Mouse (Mus musculus) layer of hippocampus, adult 11-12 months (tissue): ENCODE results near the gene Smg5.
A peak's percentile ranks its signal among the peaks of the same experiment; 100 is the strongest.
"Not testable (repeated sequence)": the region's sequence is repeated elsewhere in the genome, so short reads cannot be mapped to it uniquely, and the experiment has no call there.

ENCODE experiments used
- DNase-seq: peaks from one replicate; pipeline ENCODE4 v3.0.0; 2022; ENCODE audit warnings: low spot score

The Smg5 gene

GRCm38 (mm10) chr3:88354396-88355165 lies 18.5 kb downstream of the Smg5 start:
- no peak for DNase-seq

DNA sequence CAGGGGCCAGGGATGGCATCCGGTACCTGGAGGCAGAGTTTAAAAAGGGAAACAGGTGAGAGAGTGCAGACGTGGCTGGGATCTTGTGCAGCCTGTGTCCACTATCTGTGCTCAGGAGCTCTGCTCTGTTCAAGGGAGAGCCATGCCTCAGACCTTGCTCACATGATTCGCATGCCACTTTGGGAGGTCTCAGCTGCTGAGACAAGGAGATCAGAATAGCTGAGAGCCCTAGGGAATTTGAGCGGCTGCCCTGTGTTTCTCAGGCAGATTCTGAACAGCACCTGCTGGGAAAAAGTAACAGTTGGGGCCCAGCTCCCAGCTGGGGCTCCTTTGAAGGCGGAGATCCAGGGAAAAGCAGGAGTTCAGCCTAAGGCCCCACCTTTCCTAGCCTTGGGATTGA lies 23.5 kb downstream of the Smg5 start:
- DNase-seq: no peak

- DNase-seq: no peak
These were observed 23.9 kb downstream of the Smg5 start for GRCm38 (mm10) chr3:88359989-88360388.

- DNase-seq: no peak
These were observed 25.0 kb downstream of the Smg5 start for GRCm38 (mm10) chr3:88361096-88361495.

GRCm38 (mm10) chr3:88361612-88362313 lies 25.7 kb downstream of the Smg5 start:
- peak; percentile 40 for DNase-seq

- peak; percentile 64 for DNase-seq
These were observed 27.6 kb downstream of the Smg5 start for GRCm38 (mm10) chr3:88363700-88364099.

DNA sequence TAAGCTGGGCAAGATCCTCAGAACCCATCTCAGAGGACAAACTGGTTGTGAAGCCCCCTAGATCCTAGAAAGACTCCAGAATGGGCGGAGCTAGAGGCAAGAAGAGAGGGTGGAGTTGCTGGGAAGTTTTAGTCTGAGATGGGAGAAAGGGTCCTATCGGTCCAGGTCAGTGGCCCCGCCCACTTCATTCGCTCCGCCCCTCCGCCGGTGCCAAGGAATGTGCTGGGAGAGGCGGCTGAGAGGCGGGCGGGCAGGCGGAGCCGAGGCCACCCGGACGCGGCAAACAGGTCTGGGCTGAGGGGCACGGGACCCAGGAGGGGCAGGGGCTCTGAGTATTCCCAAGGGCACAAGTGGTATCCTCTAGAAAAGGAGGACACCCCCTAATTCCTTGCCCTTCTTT lies 28.3 kb downstream of the Smg5 start, which contains the start of gene Paqr6:
Paqr6 (plus strand) TSS at position 248 of the 400 bp plus-strand sequence.
- peak; percentile 53 for DNase-seq

DNA sequence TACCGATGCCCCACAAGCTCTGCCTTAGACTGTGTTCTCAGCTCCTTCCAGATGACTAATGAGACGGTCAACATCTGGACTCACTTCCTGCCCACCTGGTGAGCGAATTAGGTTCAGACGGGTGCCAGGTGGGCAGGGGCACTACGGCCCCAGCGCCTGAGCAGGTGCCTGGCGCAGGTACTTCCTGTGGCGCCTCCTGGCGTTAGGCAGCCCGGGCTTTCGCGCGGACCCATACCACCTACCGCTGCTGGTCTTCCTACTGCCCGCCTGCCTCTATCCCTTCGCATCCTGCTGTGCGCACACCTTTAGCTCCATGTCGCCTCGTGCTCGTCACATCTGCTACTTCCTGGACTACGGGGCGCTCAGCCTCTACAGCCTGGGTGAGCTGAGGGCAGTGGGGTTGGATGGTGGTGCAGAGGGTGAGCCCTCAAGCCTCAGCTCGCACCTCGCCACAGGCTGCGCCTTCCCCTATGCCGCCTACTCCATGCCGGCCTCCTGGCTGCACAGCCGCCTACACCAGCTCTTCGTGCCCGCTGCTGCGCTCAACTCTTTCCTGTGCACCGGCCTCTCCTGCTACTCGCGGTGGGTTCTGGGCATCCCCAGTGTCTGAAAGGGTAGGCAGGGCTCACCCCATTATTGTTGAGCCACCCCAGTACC lies 29.8 kb downstream of the Smg5 start:
- DNase-seq: no peak

DNA sequence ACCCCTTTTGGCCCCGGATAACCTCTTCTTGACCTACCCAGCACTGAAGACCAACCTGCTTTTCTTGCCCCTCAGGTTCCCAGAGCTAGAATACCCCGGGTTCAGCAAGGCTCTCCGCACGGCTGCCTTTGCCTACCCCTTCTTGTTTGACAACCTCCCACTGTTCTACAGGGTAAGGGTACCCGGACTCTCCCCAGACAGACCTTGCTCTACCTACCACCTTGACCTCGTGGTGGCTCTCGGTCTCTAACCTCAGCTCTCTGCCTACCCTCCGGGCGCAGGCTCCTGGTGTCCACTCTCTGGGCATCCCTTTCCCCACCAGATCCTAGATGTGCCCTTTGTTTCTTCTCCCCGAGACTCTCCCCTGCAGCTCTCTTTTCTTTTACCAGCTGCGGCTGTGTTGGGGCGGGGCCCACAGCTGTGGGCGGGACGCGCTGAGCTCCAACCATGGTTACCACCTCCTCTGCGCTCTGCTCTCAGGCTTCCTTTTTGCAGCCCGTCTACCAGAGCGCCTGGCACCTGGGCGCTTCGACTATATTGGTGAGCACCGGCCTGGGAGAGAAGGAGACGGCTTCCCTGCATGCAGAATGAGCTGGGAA lies 30.9 kb downstream of the Smg5 start:
- peak; percentile 64 for DNase-seq

GRCm38 (mm10) chr3:88367517-88367916 lies 31.5 kb downstream of the Smg5 start:
- not testable (repeated sequence) for DNase-seq

GRCm38 (mm10) chr3:88368511-88368910 lies 32.5 kb downstream of the Smg5 start:
- DNase-seq: not testable (repeated sequence)

DNA sequence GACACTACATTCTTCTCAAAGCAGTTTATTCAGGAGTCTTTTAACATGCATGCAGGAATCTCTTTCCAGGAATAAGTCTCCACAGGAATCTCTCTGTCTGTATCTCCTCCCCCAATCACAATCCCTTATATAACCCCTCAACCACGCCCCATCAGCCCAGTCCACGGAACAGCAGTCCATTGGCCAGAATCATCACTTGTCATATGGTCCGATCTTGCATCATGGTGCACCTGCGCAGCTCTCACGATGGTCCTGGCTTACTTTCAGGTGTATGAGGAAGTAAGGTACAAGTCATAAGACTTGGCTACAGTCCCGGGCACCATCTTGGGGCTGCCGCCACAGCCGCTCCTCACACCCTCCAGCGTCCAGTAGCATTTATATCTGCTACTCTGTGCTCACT lies 36.6 kb downstream of the Smg5 start, which contains the start of gene Bglap3:
Bglap3 (minus strand) TSS at position 101 of the 400 bp plus-strand sequence.
- not testable (repeated sequence) for DNase-seq

- DNase-seq: peak; percentile 29
These were observed 39.9 kb downstream of the Smg5 start for GRCm38 (mm10) chr3:88375750-88376626.

- DNase-seq: not testable (repeated sequence)
These were observed 40.6 kb downstream of the Smg5 start for GRCm38 (mm10) chr3:88376644-88377043.

DNA sequence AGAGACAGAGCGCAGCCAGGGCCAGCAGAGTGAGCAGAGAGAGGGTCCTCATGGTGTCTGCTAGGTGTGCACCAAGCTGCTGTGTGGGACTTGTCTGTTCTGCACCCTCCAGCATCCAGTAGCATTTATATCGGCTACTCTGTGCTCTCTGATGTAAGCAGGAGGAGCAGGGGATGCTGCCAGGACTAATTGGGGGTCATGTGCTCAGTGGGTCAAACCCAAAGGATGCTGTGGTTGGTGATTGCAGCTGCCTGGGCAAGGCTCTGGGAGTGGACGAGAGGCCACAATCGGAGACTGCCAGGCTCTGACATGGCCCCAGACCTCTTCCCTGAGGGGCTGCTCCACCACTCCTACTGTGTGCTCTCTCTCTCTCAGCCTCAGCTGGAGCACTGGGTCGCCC lies 42.5 kb downstream of the Smg5 start, which contains the start of gene Bglap2:
Bglap2 (minus strand) TSS at position 101 of the 400 bp plus-strand sequence.
- not testable (repeated sequence) for DNase-seq

GRCm38 (mm10) chr3:88381389-88382315 lies 45.6 kb downstream of the Smg5 start:
- not testable (repeated sequence) for DNase-seq

GRCm38 (mm10) chr3:88382383-88382782 lies 46.3 kb downstream of the Smg5 start:
- not testable (repeated sequence) for DNase-seq

- DNase-seq: no peak
These were observed 48.3 kb downstream of the Smg5 start, which contains the start of gene Bglap for GRCm38 (mm10) chr3:88384364-88384763. TSS of gene Bglap (minus strand) at chr3:88384464.

- DNase-seq: no peak
These were observed 57.8 kb downstream of the Smg5 start for GRCm38 (mm10) chr3:88393776-88394375.
